Mouse (Mus musculus) heart, adult 8-10 months (tissue): ENCODE measurements around the gene Rd3l. TPM values are rescaled to one million over a fixed set of nuclear protein-coding genes. Genes with fewer than 3 reads are reported as not detected.

Source experiments
- DNase-seq: peaks from one replicate; pipeline ENCODE4 v3.0.0; 2022; ENCODE audit warnings: low spot score
- total RNA-seq, 4 experiments: library from RNA; stranded (reverse); gene quantifications; 2 replicates each; pipeline ENCODE4 v1.2.4; 2022

Gene Rd3l
- total RNA-seq, result under 1 TPM; 0.29 to 0.41 (median 0.33) TPM

GRCm38 (mm10) chr12:111980887-111981367 lies at the start of gene Rd3l:
TSS of gene Rd3l (minus strand) at chr12:111981317.
- no peak for DNase-seq

DNA sequence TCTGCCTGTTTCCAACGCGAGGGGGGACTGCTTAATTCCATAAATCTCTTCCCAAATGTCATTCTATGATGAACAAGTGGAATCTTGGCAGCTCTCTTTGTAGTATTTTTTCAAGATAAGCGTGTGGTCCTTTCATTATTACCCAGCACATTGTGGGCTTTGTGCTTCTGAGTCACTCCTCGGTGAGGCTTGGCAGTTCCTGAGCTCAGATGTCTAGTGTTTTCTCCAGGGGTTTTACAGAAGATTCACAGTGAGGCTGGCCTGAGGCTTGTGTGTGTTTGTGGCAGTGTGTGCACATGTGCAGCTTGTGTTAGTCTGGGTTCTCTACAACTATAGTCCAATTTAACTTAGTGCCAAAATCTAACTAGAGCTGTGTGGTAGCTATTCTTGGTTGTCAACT lies 46.3 kb upstream of the Rd3l start:
- no peak for DNase-seq

- DNase-seq, result no peak
Measured at GRCm38 (mm10) chr12:112025907-112026645, 45.0 kb upstream of the Rd3l start.

- no peak for DNase-seq
Measured at GRCm38 (mm10) chr12:112025457-112025856, 44.3 kb upstream of the Rd3l start.

GRCm38 (mm10) chr12:112024581-112025310 lies 43.6 kb upstream of the Rd3l start:
- no peak for DNase-seq

DNA sequence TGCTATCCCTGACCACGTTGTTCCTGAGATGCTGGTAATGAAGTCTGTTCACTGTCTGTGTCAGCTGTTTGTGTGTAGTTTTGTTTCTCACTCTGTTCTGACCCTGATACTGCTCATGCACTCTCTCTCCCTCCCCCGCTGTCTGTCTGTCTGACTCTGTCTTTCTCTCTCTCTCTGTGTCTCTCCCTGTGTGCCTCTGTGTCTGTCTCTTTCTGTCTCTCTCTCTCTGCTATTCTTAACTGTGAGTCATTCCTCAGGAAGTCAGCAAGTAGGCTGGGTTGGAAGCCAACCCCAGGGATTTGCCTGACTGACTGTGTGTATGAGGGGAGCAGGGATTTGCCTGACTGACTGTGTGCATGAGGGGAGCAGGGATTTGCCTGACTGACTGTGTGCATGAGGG lies 42.2 kb upstream of the Rd3l start:
- no peak for DNase-seq

DNA sequence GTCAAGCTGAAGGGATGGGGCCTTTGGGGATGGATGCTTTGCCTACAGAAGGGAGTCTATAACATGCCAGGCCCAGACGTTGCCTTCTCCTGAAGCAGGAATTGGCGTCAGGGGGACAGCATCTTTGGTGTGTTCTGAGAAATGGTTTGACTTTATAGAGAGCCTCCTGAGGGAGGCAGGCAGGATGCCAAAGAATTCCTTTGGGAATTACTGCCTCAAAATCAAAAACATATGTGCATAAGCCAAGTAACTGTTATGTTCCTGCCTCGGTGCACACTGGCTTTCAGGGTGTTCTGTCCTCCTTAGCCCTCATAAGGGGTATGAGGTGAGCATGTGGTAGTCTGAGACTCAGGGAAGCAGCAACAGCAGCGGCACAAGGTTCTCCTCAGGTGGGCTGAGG lies 35.2 kb upstream of the Rd3l start:
- DNase-seq, result no peak

GRCm38 (mm10) chr12:112013271-112013801 lies 32.2 kb upstream of the Rd3l start:
- no peak for DNase-seq

- no peak for DNase-seq
Measured at GRCm38 (mm10) chr12:112012511-112013270, 31.6 kb upstream of the Rd3l start.

DNA sequence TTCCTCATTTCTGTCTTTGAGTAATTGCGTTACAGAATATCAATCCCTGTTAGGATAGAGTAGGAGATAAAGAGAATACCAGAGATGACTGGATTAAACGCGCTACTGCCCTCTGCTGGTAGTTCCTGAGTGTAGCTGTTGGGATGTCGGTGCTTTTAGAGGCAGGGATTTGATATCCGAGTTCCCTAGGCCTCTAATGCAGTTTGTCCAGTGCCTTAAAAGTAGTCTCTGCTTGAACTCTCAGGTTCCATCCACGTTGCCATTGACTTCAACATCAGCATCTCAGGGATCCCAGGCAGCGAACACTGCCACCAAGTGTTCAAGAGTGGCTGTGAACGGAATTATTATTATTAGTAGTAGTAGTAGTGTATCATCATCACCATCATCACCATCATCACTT lies 20.1 kb upstream of the Rd3l start:
- peak; percentile 60 for DNase-seq

GRCm38 (mm10) chr12:111999735-112000134 lies 18.6 kb upstream of the Rd3l start:
- no peak for DNase-seq

- no peak for DNase-seq
Measured at GRCm38 (mm10) chr12:111995161-111995560, 14.0 kb upstream of the Rd3l start.

GRCm38 (mm10) chr12:111992626-111993025 lies 11.5 kb upstream of the Rd3l start:
- no peak for DNase-seq

GRCm38 (mm10) chr12:111986756-111987155 lies 5.6 kb upstream of the Rd3l start:
- DNase-seq, result no peak

- no peak for DNase-seq
Measured at GRCm38 (mm10) chr12:111983165-111983564, 2.0 kb upstream of the Rd3l start.

DNA sequence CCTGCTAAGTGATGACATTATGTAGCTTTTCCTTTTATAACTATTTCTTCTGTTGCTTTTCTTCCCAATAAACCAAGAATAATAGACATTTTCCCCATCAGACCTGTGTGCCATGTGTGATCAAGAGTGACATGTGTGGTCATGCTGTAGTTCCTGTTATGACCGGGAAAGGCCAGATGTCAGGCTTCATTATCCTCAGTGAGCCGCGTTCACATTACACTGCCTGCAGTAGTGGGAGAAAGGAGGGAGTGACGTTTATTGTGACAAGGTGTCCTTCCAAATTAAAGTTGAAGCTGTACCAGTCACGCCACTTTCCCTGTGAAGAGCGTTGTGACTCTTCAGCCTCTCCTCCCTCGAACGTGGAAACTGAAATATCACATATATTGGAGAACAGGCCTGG lies 714 bp upstream of the Rd3l start:
- DNase-seq, result no peak

GRCm38 (mm10) chr12:111978274-111978673 lies 2.8 kb downstream of the Rd3l start:
- DNase-seq, result no peak

- DNase-seq, result peak; percentile 17
Measured at GRCm38 (mm10) chr12:111977138-111977537, 4.0 kb downstream of the Rd3l start.

DNA sequence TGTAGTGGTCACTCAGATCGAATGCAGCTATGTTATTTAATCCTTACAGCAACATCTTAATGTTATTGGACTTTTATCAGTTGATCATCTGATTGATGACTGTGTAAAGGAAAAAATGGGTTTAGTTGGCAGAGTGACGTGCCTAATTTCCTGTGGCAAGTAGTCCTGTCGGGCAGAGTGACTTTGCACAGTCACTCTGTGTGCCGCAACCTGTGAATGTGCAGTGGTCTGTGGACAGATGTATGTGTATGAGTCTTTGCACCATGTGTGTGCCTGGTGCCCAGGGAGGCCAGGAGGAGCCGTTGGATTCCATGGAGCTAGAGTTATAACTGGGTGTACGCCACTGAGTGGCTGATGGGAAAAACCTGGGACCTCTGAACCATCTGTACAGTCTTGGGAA lies 6.5 kb downstream of the Rd3l start:
- no peak for DNase-seq

GRCm38 (mm10) chr12:111972504-111972903 lies 8.6 kb downstream of the Rd3l start:
- no peak for DNase-seq

- DNase-seq, result no peak
Measured at GRCm38 (mm10) chr12:111971231-111971686, 9.9 kb downstream of the Rd3l start, which contains the start of gene Tdrd9. TSS of gene Tdrd9 (plus strand) at chr12:111971559.

DNA sequence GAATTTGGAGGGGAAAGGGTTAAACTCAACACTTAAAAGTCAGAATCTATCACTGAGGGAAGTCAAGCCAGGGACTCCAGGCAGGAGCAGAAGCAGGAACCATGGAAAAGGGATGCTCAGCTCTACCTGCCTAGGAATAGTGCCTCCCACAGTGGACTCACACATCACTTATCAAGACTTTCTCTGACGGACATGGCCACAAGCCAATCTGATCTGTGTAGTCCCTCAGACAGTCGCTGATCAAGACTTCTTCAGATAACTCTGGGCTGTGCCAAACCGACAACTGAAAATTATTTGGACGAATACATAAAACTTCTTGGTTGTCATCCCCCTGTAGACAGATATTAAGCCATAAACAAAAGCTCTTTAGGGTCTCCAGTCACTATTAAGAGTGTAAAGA lies 11.0 kb downstream of the Rd3l start:
- no peak for DNase-seq
